Mouse (Mus musculus) embryonic facial prominence, embryonic 10.5 days (tissue): ENCODE data around the gene Rchy1. TPM values are rescaled to one million over a fixed set of nuclear protein-coding genes. Genes with fewer than 3 reads are reported as not detected.
"Not testable (repeated sequence)": the region's sequence is repeated elsewhere in the genome, so short reads cannot be mapped to it uniquely, and the experiment has no call there.

Source experiments
- DNase-seq: peaks from one replicate; pipeline ENCODE4 v3.0.0-alpha.2; 2017; ENCODE audit warnings: low spot score
- H3K27ac ChIP-seq: fragments of 300-500 bp; sonication (generic); replicated peaks from 2 replicates; pipeline ENCODE4 v1.5.1; 2016; ENCODE audit warnings: mild to moderate bottlenecking
- H3K27me3 ChIP-seq: fragments of 300-500 bp; sonication (generic); replicated peaks from 2 replicates; pipeline ENCODE4 v1.6.1; 2016; ENCODE audit warnings: low read depth, mild to moderate bottlenecking; ENCODE audit not compliant: poor library complexity, severe bottlenecking
- H3K36me3 ChIP-seq: fragments of 300-500 bp; sonication (generic); replicated peaks from 2 replicates; pipeline ENCODE4 v1.6.1; 2016; ENCODE audit warnings: mild to moderate bottlenecking, moderate library complexity
- H3K4me1 ChIP-seq: fragments of 300-500 bp; sonication (generic); 2 replicates; pipeline ENCODE4 v1.6.1; 2016
- H3K4me3 ChIP-seq: fragments of 300-500 bp; sonication (generic); 2 replicates; pipeline ENCODE4 v1.5.1; 2016; ENCODE audit warnings: mild to moderate bottlenecking, moderate library complexity
- H3K9me3 ChIP-seq: fragments of 300-500 bp; sonication (generic); 2 replicates; pipeline ENCODE4 v1.6.1; 2016; ENCODE audit warnings: mild to moderate bottlenecking
- WGBS: fragments of 180-500 bp; shearing (Covaris S2); methylation state at CpG from one replicate; pipeline ENCODE4 v1.1.7; 2016; 5-methylcytosine and 5-hydroxymethylcytosine counted together
- polyA plus RNA-seq: library from polyadenylated mRNA; unstranded; fragments of >200 nt; fragmentation: Nextera tagmentation; extraction: Ambion mirVana; gene quantifications from 2 replicates; pipeline ENCODE4 v1.2.1, GENCODE M21; 2016

Gene Rchy1
- polyA plus RNA-seq, 1 experiment from 2014 or later, result 55.9 TPM

DNA sequence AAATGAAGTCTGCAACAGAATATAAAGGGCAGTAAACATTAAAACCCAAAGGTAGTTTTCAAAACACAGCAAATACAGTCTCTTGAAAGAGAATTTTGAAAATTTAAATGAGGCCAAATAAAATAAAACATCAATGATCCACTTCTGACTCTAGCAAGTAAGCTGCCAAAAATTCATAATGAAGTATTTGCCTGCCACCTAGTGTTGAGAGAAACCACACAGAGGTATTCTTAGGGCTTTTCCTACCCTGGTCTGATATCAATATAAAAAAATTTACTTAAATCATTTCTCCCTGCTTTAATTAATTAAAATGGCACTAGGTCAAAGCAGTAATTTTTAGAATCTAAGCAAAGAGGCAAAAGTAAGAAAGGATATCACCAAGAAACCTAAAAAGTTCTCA lies 11.5 kb downstream of the Rchy1 start:
- peaks cover 87% of the 10 kb centered on the region for H3K36me3 ChIP-seq
- H3K27ac ChIP-seq, result no peak overlapping the region
- no peak for DNase-seq
- H3K27me3 ChIP-seq, result no peaks in the 10 kb centered on the region
- no peak overlapping the region for H3K4me3 ChIP-seq
- H3K4me1 ChIP-seq, result no peaks in the 10 kb centered on the region
- H3K9me3 ChIP-seq, result no peaks in the 10 kb centered on the region

DNA sequence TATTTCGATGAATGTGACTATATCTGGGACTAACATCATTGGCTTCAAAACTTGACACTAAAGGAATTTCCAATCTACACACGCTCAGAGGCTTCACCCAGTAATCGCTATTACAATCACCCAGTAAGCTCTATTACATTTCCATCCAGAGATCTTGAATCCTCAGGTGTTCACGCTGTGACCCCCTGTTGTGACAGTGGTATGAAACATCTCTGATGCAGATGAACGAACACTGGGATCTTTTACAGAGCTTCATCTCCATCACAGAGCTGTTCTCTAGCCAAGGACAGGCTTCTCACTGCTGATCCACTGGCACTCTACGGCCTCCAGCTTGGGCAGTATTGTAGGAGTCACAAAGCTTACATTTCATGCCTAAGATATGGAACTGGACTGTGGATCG lies 13.4 kb downstream of the Rchy1 start:
- 92% methylated on average over 7 of the region's 7 CpGs for WGBS
- H3K9me3 ChIP-seq, result no peaks in the 10 kb centered on the region
- no peaks in the 10 kb centered on the region for H3K27me3 ChIP-seq
- no peaks in the 10 kb centered on the region for H3K4me1 ChIP-seq
- H3K4me3 ChIP-seq, result no peak overlapping the region
- DNase-seq, result no peak
- peaks cover 81% of the 10 kb centered on the region for H3K36me3 ChIP-seq
- no peak overlapping the region for H3K27ac ChIP-seq

DNA sequence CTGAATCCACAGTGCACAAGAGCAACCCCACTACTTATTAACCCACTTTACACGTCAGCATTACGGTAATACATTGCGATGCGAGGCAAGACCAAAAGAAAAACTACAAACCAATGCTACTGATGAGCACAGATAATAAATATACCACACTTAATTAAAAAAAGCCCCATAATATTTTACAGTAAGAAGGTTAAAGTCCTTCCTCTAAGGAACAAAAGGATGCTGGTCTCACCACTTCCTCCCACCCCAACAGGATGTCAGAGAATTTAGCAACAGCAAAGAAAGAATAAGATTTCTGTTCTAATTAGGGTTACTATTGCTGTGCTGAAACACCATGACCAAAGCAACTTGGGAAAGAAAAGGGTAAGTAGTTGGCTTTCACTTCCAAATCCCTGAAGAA lies 15.9 kb downstream of the Rchy1 start:
- Histone ChIP-seq H3K36me3 (peaks cover 63% of the 10 kb centered on the region), H3K4me1 (no peaks in the 10 kb centered on the region), H3K27ac (no peak overlapping the region), H3K9me3 (no peaks in the 10 kb centered on the region), H3K4me3 (no peak overlapping the region), H3K27me3 (no peaks in the 10 kb centered on the region)
- DNase-seq, result no peak
- WGBS, result 96% methylated on average over 4 of the region's 4 CpGs

GRCm38 (mm10) chr5:91945609-91946008 lies 17.3 kb downstream of the Rchy1 start:
- H3K36me3 ChIP-seq, result peaks cover 49% of the 10 kb centered on the region
- 63% methylated on average over 1 of the region's 1 CpGs for WGBS
- not testable (repeated sequence) for H3K27ac ChIP-seq, H3K27me3 ChIP-seq, H3K9me3 ChIP-seq, H3K4me3 ChIP-seq, H3K4me1 ChIP-seq, DNase-seq

DNA sequence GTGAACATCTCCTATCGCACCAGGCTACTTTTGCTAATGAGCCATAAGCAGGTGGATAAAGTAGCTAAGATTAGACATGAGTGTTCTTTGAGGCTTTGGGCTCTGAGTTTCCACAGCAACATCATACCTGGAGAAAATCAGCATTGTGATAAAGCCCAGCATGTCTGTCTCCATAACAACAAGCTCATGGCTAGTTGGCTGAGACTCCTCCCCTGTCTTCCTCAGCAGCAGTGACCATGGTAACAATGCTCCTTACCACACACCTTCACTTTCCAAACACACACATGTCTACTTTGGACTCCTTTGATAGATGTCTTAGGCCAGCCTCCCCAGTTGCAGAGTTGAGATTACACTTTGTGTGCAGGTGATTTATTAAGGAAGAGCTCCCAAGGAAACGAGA lies 49.6 kb downstream of the Rchy1 start:
- Histone ChIP-seq H3K9me3 (no peaks in the 10 kb centered on the region), H3K4me3 (no peak overlapping the region), H3K27me3 (no peaks in the 10 kb centered on the region), H3K27ac (no peak overlapping the region), H3K4me1 (no peaks in the 10 kb centered on the region), H3K36me3 (no peaks in the 10 kb centered on the region)
- WGBS, result 89% methylated on average over 2 of the region's 2 CpGs
- DNase-seq, result no peak

DNA sequence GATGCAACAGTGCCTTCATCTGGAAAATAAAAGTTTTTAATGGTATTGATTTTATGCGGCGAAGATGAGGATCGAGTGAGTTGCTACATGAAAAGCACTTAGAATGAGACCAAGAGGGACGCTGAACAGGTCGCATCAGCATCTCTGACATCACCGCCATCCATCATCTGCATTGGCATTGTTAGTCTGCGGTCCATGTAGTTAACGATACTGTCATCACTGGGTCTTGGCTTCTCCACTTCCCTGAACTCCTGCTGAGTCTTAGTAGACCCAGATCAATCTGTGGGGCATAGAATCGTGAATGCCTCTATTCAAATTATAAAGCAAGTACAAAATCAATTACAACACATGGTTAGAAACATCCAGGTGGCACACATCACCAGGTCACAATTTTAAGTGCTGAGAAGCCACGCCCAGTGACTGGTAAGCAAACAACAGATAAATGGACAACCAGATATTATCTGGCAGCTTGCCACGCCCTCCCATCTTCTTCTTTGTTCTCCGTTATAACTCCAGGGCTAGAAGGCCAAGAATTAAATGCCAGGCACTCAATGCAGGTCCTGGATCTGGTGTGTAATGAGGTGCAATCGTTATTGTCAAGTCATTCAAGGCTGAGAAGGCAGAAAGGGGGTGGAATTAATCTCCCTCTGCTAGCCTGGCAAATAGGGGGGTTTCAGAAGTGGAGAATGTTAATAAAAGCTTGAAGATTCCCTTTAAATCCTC lies 51.3 kb downstream of the Rchy1 start:
- H3K4me3 ChIP-seq, result no peak overlapping the region
- no peaks in the 10 kb centered on the region for H3K4me1 ChIP-seq
- DNase-seq, result no peak

DNA sequence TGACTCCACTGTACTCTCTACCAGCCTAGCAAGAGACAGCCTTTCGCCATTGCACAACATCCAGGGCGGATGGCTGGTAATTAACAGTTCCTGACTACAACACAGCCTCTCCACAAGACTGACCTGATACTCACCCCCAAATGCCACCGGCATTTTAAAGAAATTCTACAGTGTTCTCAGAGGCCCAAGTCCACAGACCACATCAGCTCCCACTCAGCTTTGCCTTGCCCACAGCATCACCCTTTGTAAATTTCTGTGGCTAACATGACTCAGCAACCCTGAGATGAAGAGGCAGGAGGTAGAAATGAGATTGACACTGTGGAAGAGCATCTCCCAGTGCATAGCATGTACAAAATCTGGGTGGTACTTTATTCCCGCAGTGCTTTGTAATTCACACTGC lies 52.3 kb downstream of the Rchy1 start:
- H3K4me1 ChIP-seq, result no peaks in the 10 kb centered on the region
- no peaks in the 10 kb centered on the region for H3K36me3 ChIP-seq
- no peaks in the 10 kb centered on the region for H3K27me3 ChIP-seq
- H3K9me3 ChIP-seq, result no peaks in the 10 kb centered on the region
- 89% methylated on average over 4 of the region's 4 CpGs for WGBS
- DNase-seq, result no peak
- H3K4me3 ChIP-seq, result no peak overlapping the region
- H3K27ac ChIP-seq, result no peak overlapping the region

More for the DNA sequence above, 51.3 kb downstream of the Rchy1 start:
- Histone ChIP-seq H3K9me3 (no peaks in the 10 kb centered on the region), H3K36me3 (no peaks in the 10 kb centered on the region), H3K27ac (no peak overlapping the region), H3K27me3 (no peaks in the 10 kb centered on the region)
- 87% methylated on average over 13 of the region's 13 CpGs for WGBS

GRCm38 (mm10) chr5:91909010-91909620 lies 53.8 kb downstream of the Rchy1 start:
- Histone ChIP-seq H3K27ac (no peak overlapping the region), H3K27me3 (no peaks in the 10 kb centered on the region), H3K4me1 (no peaks in the 10 kb centered on the region), H3K9me3 (no peaks in the 10 kb centered on the region), H3K36me3 (no peaks in the 10 kb centered on the region), H3K4me3 (no peak overlapping the region)
- DNase-seq, result no peak
- 71% methylated on average over 10 of the region's 10 CpGs for WGBS

Other genes starting within 250 kb of the Rchy1 start
- gene Odaph, start 24.4 kb upstream of the Rchy1 start, polyA plus RNA-seq, result not detected in 2 replicates
- 0.35 and 0.88 TPM in 2 replicates for gene Cdkl2, start 80.8 kb upstream of the Rchy1 start, polyA plus RNA-seq
- gene G3bp2, start 120.7 kb upstream of the Rchy1 start, polyA plus RNA-seq, result 282 and 292 TPM in 2 replicates
- gene Uso1, start 174.9 kb upstream of the Rchy1 start, polyA plus RNA-seq, result 36.8 and 38.0 TPM in 2 replicates